Mouse (Mus musculus) embryonic facial prominence, embryonic 12.5 days (tissue): ENCODE results near the gene Nrxn1. TPM values are rescaled to one million over a fixed set of nuclear protein-coding genes. Genes with fewer than 3 reads are reported as not detected.

ENCODE experiments used
- ATAC-seq: fragments of 200-750 bp; cut with Nextera tagmentation; 2 replicates; pipeline ENCODE4 v1.8.0; 2017; ENCODE audit not compliant: insufficient number of reproducible peaks, insufficient read depth, low FRiP score, low TSS enrichment
- H3K27ac ChIP-seq: fragments of 300-500 bp; sonication (generic); 2 replicates; pipeline ENCODE4 v1.5.1; 2016; ENCODE audit warnings: mild to moderate bottlenecking
- H3K27me3 ChIP-seq: fragments of 300-500 bp; sonication (generic); 2 replicates; pipeline ENCODE4 v1.6.1; 2016; ENCODE audit warnings: mild to moderate bottlenecking, moderate library complexity
- H3K36me3 ChIP-seq: fragments of 300-500 bp; sonication (generic); 2 replicates; pipeline ENCODE4 v1.6.1; 2016; ENCODE audit warnings: mild to moderate bottlenecking
- H3K4me1 ChIP-seq: fragments of 300-500 bp; sonication (generic); 2 replicates; pipeline ENCODE4 v1.6.1; 2016
- H3K4me2 ChIP-seq: fragments of 300-500 bp; sonication (generic); replicated peaks from 2 replicates; pipeline ENCODE4 v1.6.1; 2016; ENCODE audit warnings: mild to moderate bottlenecking, moderate library complexity
- H3K4me3 ChIP-seq: fragments of 300-500 bp; sonication (generic); 2 replicates; pipeline ENCODE4 v1.5.1; 2016; ENCODE audit warnings: mild to moderate bottlenecking
- H3K9ac ChIP-seq: fragments of 300-500 bp; sonication (generic); 2 replicates; pipeline ENCODE4 v1.6.1; 2016; ENCODE audit warnings: mild to moderate bottlenecking, moderate library complexity
- H3K9me3 ChIP-seq: fragments of 300-500 bp; sonication (generic); 2 replicates; pipeline ENCODE4 v1.6.1; 2016; ENCODE audit warnings: mild to moderate bottlenecking, moderate library complexity
- WGBS: fragments of 180-500 bp; shearing (Covaris S2); methylation state at CpG from one replicate; pipeline ENCODE4 v1.1.7; 2016; 5-methylcytosine and 5-hydroxymethylcytosine counted together
- polyA plus RNA-seq: library from polyadenylated mRNA; unstranded; fragments of >200 nt; fragmentation: Nextera tagmentation; extraction: Ambion mirVana; gene quantifications from 2 replicates; pipeline ENCODE4 v1.2.1, GENCODE M21; 2016

Nrxn1 gene
- polyA plus RNA-seq, 1 experiment from 2014 or later = 11.6 TPM

DNA sequence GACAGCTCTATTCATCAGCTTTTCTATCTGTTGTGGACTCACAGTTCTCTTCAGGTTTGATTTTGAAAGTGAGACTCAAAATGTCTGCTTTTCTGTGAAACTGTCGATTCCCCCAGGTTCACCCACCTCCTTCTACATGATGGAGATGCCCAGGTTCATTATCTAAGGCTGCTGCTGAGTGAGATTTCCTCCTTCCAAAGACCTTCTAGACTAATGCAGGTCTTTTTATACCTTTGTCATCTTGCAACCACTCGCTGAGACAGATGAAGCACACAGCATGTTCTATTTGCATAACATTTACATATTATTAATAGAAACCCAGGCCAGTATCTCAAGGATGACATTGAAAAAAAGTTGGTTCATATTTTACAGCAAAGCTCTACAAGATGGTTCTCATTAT is 295.9 kb downstream of the Nrxn1 start:
- Histone ChIP-seq H3K27ac (no peak overlapping the region), H3K27me3 (no peaks in the 10 kb centered on the region), H3K4me1 (no peaks in the 10 kb centered on the region), H3K4me2 (no peak overlapping the region), H3K9me3 (no peaks in the 10 kb centered on the region), H3K4me3 (no peak overlapping the region), H3K36me3 (no peaks in the 10 kb centered on the region), H3K9ac (no peak overlapping the region)
- 80% methylated on average over 2 of the region's 2 CpGs for WGBS
- no peak for ATAC-seq

DNA sequence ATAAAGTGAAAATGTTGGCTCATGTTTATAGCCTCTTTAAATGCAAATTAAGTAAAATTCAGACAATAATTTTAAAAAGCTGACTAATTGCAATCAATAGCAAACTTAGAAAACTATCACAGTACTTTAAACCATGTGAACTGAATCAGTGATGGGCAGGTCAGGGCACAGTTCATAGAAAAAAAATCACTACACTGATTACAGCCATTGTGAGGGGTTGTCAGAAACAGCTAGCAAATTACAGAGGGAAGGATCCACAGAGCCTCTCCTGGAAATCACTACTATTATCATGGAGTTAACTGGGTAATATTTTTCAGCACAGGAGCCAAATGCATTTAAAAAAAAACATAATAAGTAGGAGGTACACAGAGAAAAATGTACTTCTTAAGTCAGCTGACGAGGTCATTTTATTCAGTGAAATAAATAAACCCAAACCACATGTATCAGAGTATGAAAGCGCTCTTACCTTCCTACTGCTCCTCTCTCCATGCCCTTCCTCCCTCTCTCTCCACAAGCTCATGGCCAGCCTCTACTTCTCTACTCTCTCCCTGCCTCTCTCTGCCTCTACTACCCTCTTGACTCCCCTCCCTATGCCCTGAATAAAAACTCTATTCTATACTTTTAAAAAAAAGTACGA is 304.3 kb downstream of the Nrxn1 start:
- H3K27ac ChIP-seq = no peak overlapping the region
- no peak overlapping the region for H3K9ac ChIP-seq
- H3K4me2 ChIP-seq = no peak overlapping the region
- no peaks in the 10 kb centered on the region for H3K4me1 ChIP-seq
- no peak for ATAC-seq
- no peaks in the 10 kb centered on the region for H3K27me3 ChIP-seq
- WGBS = 78% methylated on average over 3 of the region's 3 CpGs
- no peaks in the 10 kb centered on the region for H3K36me3 ChIP-seq
- H3K9me3 ChIP-seq = no peaks in the 10 kb centered on the region
- no peak overlapping the region for H3K4me3 ChIP-seq

DNA sequence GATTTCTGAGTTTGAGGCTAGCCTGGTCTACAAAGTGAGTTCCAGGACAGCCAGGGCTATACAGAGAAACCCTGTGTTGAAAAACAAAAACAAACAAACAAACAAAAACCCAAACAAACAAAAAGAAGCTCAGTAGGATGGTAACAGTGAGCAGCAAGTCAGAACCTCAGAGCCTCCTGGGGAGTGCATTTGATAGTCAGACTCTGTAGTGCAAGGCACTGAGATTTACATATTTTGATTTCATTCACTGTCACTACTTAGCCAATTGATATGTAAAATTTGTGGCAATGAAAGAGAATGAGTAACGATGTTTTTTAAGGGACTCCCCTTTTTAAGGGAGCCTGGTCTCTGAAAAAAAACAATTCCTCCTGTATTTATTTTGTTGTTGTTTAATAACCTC is 304.8 kb downstream of the Nrxn1 start:
- no peak overlapping the region for H3K27ac ChIP-seq
- no peak overlapping the region for H3K4me3 ChIP-seq
- no peak overlapping the region for H3K9ac ChIP-seq
- H3K4me2 ChIP-seq = no peak overlapping the region
- H3K4me1 ChIP-seq = no peaks in the 10 kb centered on the region
- no peaks in the 10 kb centered on the region for H3K9me3 ChIP-seq
- no peak for ATAC-seq
- H3K36me3 ChIP-seq = no peaks in the 10 kb centered on the region
- H3K27me3 ChIP-seq = no peaks in the 10 kb centered on the region
- WGBS = 58% methylated on average over 1 of the region's 1 CpGs

DNA sequence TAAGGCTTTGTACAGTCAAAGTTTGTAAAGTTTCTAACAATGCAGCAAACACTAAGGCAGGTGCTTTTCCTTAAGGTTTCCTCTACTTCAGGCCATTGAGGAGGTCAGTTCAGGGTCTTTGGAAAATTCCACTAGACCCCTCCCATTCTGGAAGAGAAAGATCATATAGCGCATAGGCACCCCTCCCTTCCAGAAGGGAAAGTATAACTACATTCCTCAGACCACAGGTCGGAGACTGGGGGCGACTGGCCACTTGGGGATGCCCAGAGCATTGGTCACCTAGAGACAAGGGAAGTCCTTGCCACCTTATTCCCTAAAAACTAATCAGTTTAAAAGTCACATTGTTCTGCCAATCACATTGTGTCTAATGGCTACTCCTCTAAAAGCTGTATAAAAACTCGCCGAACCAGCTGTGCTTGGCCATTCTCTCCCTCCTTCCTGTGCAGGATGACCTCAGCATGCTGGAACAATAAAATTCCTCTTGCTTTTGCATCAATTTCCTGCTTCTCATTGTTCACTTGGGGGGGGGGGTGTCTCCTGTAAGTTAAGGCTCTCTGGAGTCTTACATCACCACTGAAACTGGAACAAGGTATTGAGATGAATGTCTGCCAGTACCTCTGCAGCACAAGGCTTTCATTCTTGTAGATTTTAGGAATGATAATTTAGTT is 305.6 kb downstream of the Nrxn1 start:
- no peaks in the 10 kb centered on the region for H3K9me3 ChIP-seq
- no peaks in the 10 kb centered on the region for H3K36me3 ChIP-seq
- no peaks in the 10 kb centered on the region for H3K27me3 ChIP-seq
- no peak for ATAC-seq
- no peaks in the 10 kb centered on the region for H3K4me1 ChIP-seq
- no peak overlapping the region for H3K4me3 ChIP-seq
- no peak overlapping the region for H3K9ac ChIP-seq
- H3K4me2 ChIP-seq = no peak overlapping the region
- WGBS = 81% methylated on average over 5 of the region's 5 CpGs
- no peak overlapping the region for H3K27ac ChIP-seq

DNA sequence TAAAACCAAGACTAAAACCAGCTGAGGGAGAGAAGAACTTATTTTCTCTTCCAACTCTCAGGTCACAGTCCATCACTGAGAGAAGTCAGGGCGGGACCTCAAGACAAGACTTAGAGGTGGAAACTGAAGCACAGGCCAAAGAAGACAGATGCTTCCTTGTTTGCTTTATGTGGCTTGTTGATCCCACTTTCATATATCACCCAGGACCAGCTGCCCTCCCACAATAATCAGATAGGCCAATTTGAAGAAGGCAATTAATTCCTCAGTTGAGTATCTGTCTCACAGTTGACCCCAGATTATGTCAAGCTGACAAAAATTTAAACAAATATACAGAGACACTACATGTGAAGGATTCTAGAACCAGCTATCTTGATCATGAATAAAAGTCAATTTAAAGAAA is 312.4 kb downstream of the Nrxn1 start:
- Histone ChIP-seq H3K9ac (no peak overlapping the region), H3K27ac (no peak overlapping the region), H3K36me3 (no peaks in the 10 kb centered on the region), H3K4me3 (no peak overlapping the region), H3K9me3 (no peaks in the 10 kb centered on the region), H3K4me1 (no peaks in the 10 kb centered on the region), H3K27me3 (no peaks in the 10 kb centered on the region), H3K4me2 (no peak overlapping the region)
- ATAC-seq = no peak
- 83% methylated on average over 1 of the region's 1 CpGs for WGBS

DNA sequence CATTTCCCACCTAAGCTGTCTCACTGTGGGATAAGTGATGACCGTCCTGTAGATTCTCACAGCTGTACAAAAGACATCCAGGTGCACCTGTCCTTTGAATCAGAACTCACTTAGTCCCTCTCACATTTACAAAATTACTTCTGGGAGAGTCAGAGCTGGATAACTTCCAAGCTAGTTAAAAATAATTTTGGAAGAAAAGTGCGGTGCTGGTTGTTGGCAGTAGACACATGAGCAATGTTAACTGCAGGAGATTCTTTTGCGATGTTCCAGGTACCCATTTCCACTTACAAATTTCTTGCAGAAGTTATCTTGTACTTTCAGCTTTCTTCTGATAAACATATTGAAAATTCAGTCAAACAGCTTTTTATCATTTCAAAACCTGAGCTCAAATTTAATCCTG is 317.5 kb downstream of the Nrxn1 start:
- ATAC-seq = no peak
- Histone ChIP-seq H3K4me3 (no peak overlapping the region), H3K36me3 (no peaks in the 10 kb centered on the region), H3K4me1 (no peaks in the 10 kb centered on the region), H3K27me3 (no peaks in the 10 kb centered on the region), H3K9me3 (no peaks in the 10 kb centered on the region), H3K27ac (no peak overlapping the region), H3K9ac (no peak overlapping the region), H3K4me2 (no peak overlapping the region)
- 78% methylated on average over 3 of the region's 3 CpGs for WGBS

DNA sequence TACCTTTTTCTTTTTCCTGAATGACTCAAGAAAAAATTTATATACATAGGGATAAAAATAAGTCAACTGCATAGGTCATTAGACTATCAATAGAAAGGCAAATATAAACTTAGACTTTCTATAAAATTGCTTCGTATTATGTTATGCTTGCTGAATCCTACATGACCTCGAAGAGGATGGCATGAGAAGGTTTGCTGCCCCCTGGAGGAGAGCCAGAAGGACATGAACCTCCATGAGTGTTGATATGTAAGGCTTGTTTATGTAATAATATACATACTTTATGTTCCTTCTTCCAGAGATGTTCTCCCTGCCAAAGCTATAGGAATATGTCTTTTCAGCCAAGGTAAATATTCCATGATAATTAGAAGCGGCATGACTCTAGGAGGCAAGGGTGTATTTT is 319.6 kb downstream of the Nrxn1 start:
- Histone ChIP-seq H3K9ac (no peak overlapping the region), H3K9me3 (no peaks in the 10 kb centered on the region), H3K4me3 (no peak overlapping the region), H3K27me3 (no peaks in the 10 kb centered on the region), H3K4me1 (no peaks in the 10 kb centered on the region), H3K27ac (no peak overlapping the region), H3K4me2 (no peak overlapping the region), H3K36me3 (no peaks in the 10 kb centered on the region)
- ATAC-seq = no peak
- WGBS = 79% methylated on average over 3 of the region's 3 CpGs

DNA sequence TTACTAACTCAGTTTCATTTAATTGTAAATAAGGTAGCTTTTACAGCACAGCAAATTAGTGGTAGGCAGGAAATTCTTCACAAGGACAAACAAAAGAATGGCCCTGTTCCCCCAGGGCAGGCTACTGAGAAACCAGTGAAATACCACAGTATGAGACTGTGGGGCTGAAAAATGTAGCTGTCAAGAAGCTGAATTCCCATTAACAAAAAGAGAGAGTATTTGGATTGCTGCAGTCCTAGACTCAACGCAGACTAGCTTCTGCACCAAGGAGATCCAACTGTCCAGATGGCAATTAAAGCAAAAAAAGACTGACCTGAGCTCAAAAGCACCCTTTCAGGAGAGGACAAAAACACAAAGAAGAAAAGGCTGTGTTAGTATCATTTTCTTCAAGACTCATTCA is 324.7 kb downstream of the Nrxn1 start:
- H3K4me3 ChIP-seq = no peak overlapping the region
- ATAC-seq = no peak
- no peak overlapping the region for H3K27ac ChIP-seq
- H3K9ac ChIP-seq = no peak overlapping the region
- H3K4me1 ChIP-seq = no peaks in the 10 kb centered on the region
- no peak overlapping the region for H3K4me2 ChIP-seq
- H3K36me3 ChIP-seq = no peaks in the 10 kb centered on the region
- no peaks in the 10 kb centered on the region for H3K9me3 ChIP-seq
- H3K27me3 ChIP-seq = no peaks in the 10 kb centered on the region
- WGBS = 6% methylated on average over 1 of the region's 1 CpGs

DNA sequence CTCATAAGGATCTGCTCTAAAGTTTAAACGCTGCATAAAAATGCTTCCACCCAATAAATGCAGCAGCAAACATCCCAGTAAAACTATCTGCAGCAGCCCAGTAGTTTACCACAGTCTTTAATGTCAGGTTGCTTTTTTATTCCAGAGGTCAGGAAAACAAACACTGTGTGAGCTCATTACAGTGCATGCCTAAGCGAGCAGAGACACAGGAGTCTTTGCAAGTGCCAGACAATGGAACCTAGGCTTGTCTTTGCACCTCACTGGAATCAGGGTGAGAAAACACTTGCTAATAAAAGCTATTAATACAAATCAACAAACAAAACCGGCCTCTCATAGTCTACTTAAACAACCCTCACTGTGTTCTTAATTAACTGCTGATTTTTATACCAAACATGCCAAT is 365.7 kb downstream of the Nrxn1 start:
- no peak for ATAC-seq
- no peaks in the 10 kb centered on the region for H3K36me3 ChIP-seq
- H3K4me3 ChIP-seq = no peak overlapping the region
- H3K27me3 ChIP-seq = no peaks in the 10 kb centered on the region
- no peak overlapping the region for H3K27ac ChIP-seq
- H3K4me1 ChIP-seq = no peaks in the 10 kb centered on the region
- 40% methylated on average over 3 of the region's 3 CpGs for WGBS
- no peak overlapping the region for H3K9ac ChIP-seq
- no peaks in the 10 kb centered on the region for H3K9me3 ChIP-seq
- H3K4me2 ChIP-seq = no peak overlapping the region

DNA sequence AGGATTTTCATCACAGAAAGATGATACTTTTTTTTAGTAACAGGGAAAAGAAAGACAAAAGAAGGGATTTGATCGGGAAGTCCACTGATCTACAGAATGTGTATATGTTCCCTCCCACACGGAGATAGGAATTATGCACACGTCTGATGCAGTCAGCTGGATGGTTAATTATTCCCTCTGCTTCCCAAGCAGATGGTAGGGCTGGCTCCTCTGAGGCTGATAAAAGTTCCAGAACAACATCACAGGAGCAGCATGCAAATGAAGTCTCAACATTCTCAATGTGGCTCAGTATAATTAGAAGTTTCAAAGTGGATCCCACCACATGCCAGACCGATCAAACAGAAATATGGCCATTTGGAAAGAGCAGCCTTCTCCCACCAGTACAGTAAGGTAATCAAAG is 388.1 kb downstream of the Nrxn1 start:
- no peak for ATAC-seq
- Histone ChIP-seq H3K27me3 (no peaks in the 10 kb centered on the region), H3K4me3 (no peak overlapping the region)

DNA sequence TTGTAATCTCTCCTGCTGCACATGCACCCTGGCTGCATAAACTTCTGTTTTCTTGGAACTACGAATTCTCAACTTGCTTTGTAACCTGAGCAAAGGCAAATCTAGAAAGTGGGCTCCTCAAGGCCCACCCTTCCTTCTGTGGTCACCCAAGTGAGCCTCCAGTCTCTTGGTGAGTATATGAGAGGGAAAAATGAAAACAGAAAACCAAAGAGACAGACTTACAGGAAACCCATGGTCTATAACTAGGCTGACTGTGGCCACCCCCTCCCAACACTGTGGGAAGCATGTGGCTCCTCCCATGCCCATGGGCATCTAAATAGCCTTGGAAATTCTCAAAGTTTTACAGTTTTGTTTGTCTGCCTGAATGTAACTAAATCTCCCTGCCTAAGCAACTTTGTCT is 390.2 kb downstream of the Nrxn1 start:
- H3K9me3 ChIP-seq = no peaks in the 10 kb centered on the region
- no peak overlapping the region for H3K9ac ChIP-seq
- ATAC-seq = no peak
- no peaks in the 10 kb centered on the region for H3K36me3 ChIP-seq
- no peaks in the 10 kb centered on the region for H3K4me1 ChIP-seq
- H3K4me2 ChIP-seq = no peak overlapping the region
- no peak overlapping the region for H3K27ac ChIP-seq
- no peaks in the 10 kb centered on the region for H3K27me3 ChIP-seq
- H3K4me3 ChIP-seq = no peak overlapping the region
- WGBS = 68% methylated on average over 1 of the region's 1 CpGs

More for the DNA sequence above, 388.1 kb downstream of the Nrxn1 start:
- H3K4me1 ChIP-seq = no peaks in the 10 kb centered on the region
- H3K4me2 ChIP-seq = no peak overlapping the region
- no peak overlapping the region for H3K27ac ChIP-seq
- 80% methylated on average over 4 of the region's 4 CpGs for WGBS
- no peaks in the 10 kb centered on the region for H3K9me3 ChIP-seq
- H3K9ac ChIP-seq = no peak overlapping the region
- no peaks in the 10 kb centered on the region for H3K36me3 ChIP-seq

DNA sequence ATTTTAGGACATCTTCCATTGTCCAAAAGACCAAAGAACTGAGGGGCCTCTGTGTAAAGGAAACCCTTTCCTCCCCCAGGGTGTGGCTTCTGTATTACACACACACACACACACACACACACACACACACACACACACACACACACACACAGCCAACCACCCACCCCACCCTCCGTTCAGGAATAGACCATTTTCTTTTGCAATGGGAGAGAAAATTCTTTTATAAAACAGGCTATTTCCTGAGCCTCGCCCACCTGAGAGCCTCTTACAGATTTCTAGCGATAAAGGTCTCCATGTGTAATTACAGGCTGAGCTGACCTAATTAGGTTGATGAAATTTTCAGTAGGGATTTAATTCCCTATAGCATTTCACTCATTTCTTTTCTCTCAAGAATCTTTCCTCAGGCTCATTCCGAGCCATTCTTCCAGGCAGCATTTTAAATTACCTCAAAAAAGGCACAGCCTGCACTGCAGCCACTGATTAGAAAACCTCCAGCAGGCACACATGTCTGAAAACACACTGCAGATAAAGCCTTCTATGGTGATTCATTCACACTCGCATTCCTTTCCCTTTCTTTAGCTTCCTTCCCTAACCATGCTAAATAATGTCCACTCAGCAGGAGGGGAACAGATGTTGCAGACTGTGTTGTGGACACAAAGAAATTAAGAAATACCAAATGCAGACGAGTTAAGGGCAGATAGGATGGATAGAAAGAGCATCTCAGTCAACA is 396.6 kb downstream of the Nrxn1 start:
- H3K27me3 ChIP-seq = no peaks in the 10 kb centered on the region
- 11% methylated on average over 6 of the region's 6 CpGs for WGBS

More for the DNA sequence above, 396.6 kb downstream of the Nrxn1 start:
- H3K9me3 ChIP-seq = no peaks in the 10 kb centered on the region
- H3K4me1 ChIP-seq = peaks cover 12% of the 10 kb centered on the region; the same call in 1 of the 2 replicates
- H3K9ac ChIP-seq = no peak overlapping the region
- H3K4me2 ChIP-seq = no peak overlapping the region
- no peaks in the 10 kb centered on the region for H3K36me3 ChIP-seq
- ATAC-seq = 0 out of 2 replicates have a peak, but pooled peaks have one; percentile 28
- H3K4me3 ChIP-seq = no peak overlapping the region
- H3K27ac ChIP-seq = peak overlapping the region; percentile 42; the same call in 1 of the 2 replicates
